Mouse (Mus musculus) thymus, adult 18-20 months (tissue): ENCODE measurements around the gene Mad1l1.
A peak's percentile ranks its signal among the peaks of the same experiment; 100 is the strongest.

Experiments
- DNase-seq, 2 experiments: peaks; one replicate each; pipeline ENCODE4 v3.0.0; 2022; ENCODE audit warnings: mixed read lengths in 2 of 2

Mad1l1 gene

DNA sequence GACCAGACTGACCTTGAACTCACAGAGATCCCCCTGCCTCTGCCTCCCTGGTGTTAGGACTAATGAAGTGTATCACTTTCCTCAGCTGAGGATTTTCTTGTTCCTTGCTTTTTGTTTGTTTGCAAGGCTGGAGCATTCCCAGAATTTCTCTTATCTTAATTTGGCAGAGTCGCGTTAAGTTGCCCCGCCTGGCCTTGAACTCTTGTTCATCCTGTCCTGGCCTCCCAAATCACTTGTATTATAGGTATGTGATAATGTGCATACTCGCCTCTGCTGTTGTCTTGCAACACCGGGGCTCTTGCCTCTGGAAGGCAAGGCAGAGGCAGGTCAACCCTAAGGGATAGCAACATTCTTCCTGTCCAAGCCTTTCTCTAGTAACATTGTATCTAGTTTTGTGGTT lies 2.7 kb upstream of the Mad1l1 start:
- DNase-seq, result no peak

GRCm38 (mm10) chr5:140321756-140322575 lies 614 bp upstream of the Mad1l1 start:
- DNase-seq, result no peak

GRCm38 (mm10) chr5:140316716-140317115 lies 4.6 kb downstream of the Mad1l1 start:
- no peak for DNase-seq

GRCm38 (mm10) chr5:140307602-140308001 lies 13.8 kb downstream of the Mad1l1 start:
- DNase-seq, result no peak

GRCm38 (mm10) chr5:140306016-140306415 lies 15.3 kb downstream of the Mad1l1 start:
- DNase-seq, result no peak

- DNase-seq, result no peak
Observed at GRCm38 (mm10) chr5:140298291-140298690, 23.1 kb downstream of the Mad1l1 start.

GRCm38 (mm10) chr5:140292152-140292551 lies 29.2 kb downstream of the Mad1l1 start:
- DNase-seq, result peak; percentile 64 to 77

DNA sequence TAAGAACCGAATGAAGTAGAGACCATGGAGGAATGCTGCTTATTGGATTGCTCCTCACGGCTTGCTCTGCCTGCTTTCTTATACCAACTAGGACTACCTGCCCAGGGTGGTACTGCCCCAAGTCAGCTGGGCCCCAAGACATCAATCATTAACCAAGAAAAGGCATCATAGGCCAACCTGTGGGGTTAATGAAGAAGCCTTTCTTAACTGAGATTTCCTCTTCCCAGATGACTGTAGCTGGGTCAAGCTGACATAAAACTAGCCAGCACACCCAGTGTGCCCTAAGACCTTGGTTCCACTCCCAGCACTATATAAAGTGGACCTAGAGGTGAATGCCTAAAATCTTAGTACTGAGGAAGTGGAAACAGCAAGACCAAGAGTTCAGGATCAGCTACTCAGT lies 32.2 kb downstream of the Mad1l1 start:
- DNase-seq, result no peak

GRCm38 (mm10) chr5:140288287-140288686 lies 33.1 kb downstream of the Mad1l1 start:
- DNase-seq, result no peak

DNA sequence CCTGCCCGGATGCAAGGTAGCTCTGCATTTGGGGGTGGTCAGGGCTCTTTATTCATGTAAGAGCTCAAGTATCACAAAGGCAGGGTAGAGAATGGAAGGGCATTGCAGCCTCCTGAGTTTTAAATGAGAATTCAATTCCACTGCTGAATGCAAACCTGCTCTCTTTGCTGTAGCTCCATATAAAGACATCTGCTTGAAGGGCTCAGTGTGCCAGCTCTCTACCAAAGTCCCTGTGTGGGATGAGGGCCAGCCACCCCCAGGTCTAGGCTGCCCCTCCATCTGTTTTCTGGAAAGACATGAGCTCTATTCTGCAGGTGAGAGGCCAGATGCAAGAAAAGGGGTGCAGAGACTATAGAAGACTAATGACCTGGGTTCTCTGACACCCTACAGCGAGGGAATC lies 36.6 kb downstream of the Mad1l1 start:
- no peak for DNase-seq

DNA sequence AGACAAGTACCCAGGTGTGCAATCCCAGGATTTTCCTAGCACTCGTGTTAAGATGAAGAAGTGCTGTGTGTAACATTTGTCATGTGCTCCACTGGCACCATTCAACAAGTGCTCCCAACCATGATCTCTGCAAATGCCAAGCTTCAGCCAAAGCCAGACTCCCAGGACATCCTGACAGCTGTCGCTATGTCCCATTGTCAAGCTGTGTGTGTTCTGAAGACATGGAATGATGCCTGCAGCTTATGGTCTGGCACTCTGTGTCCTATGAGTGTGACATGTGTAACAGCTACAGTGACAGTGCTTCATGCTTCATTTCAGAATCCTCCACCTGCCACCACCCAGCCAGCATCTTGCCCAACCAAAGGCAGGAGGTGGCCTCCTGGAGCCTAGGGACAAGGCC lies 37.3 kb downstream of the Mad1l1 start:
- no peak for DNase-seq

- no peak for DNase-seq
Observed at GRCm38 (mm10) chr5:140282900-140283299, 38.5 kb downstream of the Mad1l1 start.

DNA sequence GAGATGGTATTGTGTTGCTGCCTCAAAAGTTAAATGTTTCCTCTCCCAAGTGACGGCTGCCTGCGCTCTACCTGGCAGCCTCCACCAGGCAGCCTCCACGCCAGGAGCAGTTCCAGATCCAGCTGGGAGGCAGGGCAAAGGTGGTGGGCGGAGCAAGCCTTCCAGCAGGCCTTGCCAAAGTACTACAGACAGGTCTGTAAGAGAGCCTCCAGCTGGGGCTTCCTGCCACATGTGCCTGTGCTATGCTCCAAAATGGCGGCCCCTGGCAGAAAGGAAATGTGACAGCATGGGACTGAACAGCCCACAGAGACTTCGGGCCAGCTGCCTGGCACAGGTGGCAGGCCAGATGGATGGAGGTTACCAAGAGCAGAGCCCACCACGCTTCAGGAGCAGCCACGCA lies 39.0 kb downstream of the Mad1l1 start:
- DNase-seq, result peak; percentile 82 to 87

DNA sequence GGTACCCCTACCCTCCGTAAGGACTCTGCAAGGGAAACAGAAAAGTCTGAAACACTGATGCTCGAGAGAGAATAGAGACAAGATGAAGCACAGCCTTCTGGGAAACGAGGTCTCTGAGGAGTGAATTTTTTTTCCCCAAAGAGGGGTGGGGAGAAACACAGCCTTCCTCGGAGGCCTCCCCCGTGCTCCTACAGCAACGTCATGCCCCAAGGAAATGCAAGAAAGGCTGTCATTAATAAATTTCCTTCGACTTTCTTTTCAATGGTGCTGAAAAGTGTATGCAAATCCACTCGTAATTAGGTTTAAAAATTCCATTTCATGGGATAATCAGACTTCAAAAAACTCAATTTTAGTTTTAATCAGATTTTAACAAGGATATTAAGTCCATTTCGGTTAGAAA lies 41.1 kb downstream of the Mad1l1 start:
- DNase-seq, result no peak

DNA sequence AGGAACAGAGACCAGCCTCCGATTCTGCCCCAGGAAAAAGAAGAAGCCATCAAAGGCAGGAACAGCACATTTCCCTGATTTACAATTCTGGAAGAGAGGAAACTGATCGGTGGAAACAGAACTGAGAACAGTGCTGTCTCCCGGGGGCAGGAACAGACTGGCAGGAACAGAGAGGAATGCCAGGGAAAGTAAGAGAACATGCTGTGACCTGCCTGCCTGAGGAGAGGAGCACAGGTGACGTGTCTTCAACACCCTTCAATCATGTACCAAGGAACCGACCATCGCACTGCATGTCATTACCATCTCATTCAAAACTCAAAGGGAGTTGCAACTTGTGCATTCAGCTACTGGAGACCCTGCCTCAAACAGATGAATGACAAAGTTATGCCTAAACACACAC lies 44.6 kb downstream of the Mad1l1 start:
- no peak for DNase-seq

DNA sequence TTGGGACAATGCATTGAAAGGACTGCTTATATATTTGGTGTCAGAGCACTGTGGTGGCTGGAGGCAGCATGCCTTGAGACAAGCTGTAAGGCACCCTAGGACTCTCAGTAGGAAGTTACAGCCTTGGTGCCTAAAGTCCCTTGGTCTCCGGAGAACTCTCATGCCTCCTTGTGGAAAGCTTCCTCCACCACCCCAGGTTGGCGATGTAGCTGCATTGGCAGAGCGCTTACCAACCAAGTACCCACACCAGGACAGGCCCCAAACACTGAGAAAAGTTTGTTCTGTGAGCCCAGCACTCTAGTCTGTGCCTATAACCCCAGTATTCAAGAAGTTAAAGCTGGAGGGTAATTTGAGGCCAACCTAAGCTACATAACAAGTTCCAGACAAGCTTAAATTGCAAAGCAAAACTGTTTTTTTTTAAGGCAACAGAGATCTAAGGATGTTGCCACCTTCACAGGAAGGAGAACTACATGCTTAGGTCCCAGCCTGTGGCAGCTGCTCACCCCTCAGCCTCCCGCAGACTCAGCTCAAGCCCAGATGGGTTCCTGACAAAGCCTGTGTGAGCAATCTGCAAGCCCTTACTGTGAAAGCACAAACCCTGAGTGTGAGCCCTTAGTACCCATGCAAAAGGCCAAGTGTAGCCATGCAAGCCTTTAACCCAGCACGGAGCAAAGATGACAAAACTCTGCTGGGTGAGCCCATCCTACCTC lies 50.2 kb downstream of the Mad1l1 start:
- peak; percentile 73 to 83 for DNase-seq

- no peak for DNase-seq
Observed at GRCm38 (mm10) chr5:140268396-140268795, 53.0 kb downstream of the Mad1l1 start.

GRCm38 (mm10) chr5:140267061-140267460 lies 54.3 kb downstream of the Mad1l1 start:
- DNase-seq, result no peak

DNA sequence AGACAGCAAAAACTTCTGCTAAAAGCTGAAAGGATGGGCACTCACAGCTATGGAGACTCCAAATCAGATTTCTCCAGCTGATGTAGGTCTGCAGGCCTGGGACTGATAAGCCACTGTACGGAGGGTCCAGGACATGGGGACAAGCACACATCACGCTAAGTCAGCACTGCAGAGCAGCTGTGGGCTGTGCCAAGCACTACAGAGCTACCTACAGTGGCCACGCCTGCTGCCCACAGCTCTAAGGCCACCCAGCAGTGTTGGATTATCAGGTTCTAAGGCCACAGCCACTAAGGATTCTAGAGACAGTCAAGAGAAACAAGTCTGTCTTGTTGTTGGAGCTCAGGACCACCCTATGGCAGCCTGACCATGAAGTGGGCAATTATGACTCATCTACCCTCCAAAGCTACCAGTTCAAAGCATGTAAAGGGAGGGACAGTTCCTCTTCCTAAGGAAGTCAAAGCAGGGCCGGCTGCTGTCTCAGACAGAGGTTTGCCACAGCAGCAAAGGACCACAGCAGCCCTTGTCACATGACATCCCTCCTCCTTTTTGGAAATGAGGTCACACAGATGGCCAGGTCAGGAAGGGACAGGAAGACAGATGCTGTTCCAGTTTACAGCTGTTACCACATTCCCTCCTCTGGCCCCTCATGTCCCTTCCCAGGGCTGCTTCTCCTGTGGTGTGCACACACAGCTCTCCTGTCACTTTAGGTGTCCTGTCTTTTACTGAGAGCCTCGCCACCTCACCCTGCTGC lies 56.4 kb downstream of the Mad1l1 start:
- DNase-seq, result peak in 1 of 2 experiments; percentile 65

GRCm38 (mm10) chr5:140263754-140264749 lies 57.3 kb downstream of the Mad1l1 start:
- peak; percentile 81 to 89 for DNase-seq

- peak in 1 of 2 experiments; percentile 66 for DNase-seq
Observed at GRCm38 (mm10) chr5:140262401-140262800, 59.0 kb downstream of the Mad1l1 start.

- no peak for DNase-seq
Observed at GRCm38 (mm10) chr5:140261313-140261712, 60.0 kb downstream of the Mad1l1 start.
